Mouse (Mus musculus) thymus, adult 2 months (tissue): ENCODE measurements around the gene Olfr541.

ENCODE experiments used
- CTCF ChIP-seq: fragments of 200-500 bp; IDR thresholded peaks from 2 replicates; pipeline ENCODE4 v1.5.1; 2012; ENCODE audit warnings: mild to moderate bottlenecking, control low read depth, low read length, moderate library complexity, borderline replicate concordance; ENCODE audit not compliant: control insufficient read depth, poor library complexity, insufficient read depth; ENCODE audit errors: extremely low read depth
- POLR2A ChIP-seq: fragments of 200-500 bp; IDR thresholded peaks from 2 replicates; pipeline ENCODE4 v1.6.1; 2012; ENCODE audit warnings: mild to moderate bottlenecking, low read length, control low read depth, moderate library complexity; ENCODE audit not compliant: control insufficient read depth, poor library complexity, insufficient read depth; ENCODE audit errors: extremely low read depth

DNA sequence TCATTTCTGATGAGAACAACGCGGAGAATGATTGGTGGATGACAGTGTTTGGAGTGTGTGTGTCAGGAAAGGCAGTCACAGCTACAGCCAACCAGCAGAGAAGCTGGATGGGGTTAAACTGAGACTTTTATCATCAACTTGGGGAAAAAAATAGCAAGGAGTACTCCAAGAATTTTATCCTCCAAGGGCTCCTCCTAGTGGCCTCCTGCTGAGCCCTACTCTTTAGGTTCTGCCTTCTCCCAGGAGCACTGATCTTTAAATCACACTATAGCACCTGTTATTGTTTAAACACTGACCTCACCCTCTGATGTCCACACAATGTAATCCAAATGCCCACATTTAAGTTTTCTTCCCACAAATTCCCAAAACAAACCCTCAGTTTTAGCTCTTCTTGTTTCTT is 36.1 kb downstream of the Olfr541 start:
- TF ChIP-seq POLR2A (no peak), CTCF (no peak)
